Mouse (Mus musculus) adrenal gland, adult (tissue): ENCODE measurements around the gene Rabgap1l.

ENCODE experiments used
- DNase-seq, 2 experiments: peaks; one replicate each; pipeline ENCODE4 v3.0.0; 2022 to 2023; ENCODE audit warnings: low spot score in 1 of 2; ENCODE audit not compliant: inconsistent age in 2 of 2

The Rabgap1l gene

GRCm38 (mm10) chr1:160596948-160597270 is 196.1 kb downstream of the Rabgap1l start:
- no peak for DNase-seq

GRCm38 (mm10) chr1:160596252-160596947 is 196.6 kb downstream of the Rabgap1l start:
- DNase-seq, result no peak

GRCm38 (mm10) chr1:160594576-160594975 is 198.4 kb downstream of the Rabgap1l start:
- no peak for DNase-seq

- DNase-seq, result no peak
These were observed 198.9 kb downstream of the Rabgap1l start for GRCm38 (mm10) chr1:160594066-160594465.

DNA sequence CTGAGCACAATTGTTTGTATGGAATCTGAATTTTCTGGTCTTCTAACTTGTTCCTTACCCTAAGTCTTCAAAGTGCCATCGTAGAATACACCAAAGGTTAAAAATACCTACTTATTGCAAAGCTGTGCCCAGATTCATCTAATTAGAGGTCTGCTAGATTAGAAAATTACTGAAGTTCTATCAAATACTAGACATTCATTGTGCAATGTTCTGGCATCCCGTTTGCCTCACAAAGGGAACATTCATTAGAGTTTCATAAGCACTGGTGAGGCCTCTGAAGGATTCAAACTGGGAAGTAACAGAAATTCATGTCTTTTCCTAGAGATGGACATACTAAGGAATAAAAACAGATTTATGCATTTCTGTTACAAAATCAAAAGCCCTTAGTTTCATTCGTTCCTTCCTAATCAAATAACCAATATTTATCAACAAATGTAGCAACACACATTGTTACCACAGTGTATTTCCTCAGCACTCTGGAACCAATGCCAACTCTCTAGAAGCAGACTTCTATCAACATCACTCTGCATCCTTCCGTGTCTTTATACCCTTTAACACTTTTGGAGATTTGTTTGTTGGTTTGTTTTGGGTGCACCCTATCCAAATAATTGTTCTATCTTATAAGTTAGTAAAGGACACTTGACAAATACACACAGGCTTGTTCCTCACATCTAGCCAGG is 204.0 kb downstream of the Rabgap1l start:
- DNase-seq, result peak in 1 of 2 experiments; percentile 27

DNA sequence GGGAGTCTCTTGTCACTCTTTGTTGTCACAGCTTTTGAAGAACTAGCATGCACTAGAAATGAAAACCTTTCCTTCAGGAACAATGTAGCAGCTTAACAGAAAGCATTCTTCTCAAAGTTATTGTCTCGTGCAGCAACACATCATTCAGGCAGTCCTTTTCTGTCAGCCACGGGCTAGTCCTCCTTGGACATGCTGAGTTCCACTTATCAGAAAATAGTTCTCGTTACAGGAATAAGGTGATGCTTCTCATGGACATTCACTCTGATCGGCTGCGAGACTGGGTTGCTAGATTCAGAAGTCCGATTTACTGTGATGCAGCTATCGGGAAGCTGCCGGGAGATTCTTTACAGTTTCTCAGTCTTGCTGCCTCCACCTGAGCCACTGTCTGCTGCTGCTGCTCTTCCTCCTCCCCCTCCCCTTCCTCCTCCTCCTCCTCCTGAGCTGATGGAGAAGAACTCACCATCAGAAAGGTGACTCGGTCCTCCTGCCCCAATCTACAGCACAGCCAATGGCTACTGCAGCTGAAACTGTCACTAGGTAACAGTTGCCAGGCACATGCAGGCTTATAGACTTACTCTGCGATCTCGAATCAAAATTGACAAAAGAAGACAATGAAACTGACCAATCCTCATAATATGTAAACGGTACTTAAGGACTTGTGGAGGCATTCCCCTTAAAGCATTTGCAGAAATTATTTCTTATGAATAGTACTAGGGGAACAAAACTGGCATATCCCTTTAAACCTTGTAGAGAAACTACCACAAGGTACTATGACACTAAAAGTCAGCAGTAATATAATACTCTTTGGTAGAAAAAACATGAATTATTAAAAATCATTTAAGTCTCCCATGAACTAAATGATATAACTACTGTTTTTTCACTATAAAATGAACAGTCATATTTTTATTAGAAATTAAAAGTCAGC is 213.4 kb downstream of the Rabgap1l start:
- DNase-seq, result no peak

GRCm38 (mm10) chr1:160576124-160576523 is 216.9 kb downstream of the Rabgap1l start:
- DNase-seq, result no peak

GRCm38 (mm10) chr1:160574039-160574438 is 219.0 kb downstream of the Rabgap1l start:
- no peak for DNase-seq

GRCm38 (mm10) chr1:160566458-160566857 is 226.6 kb downstream of the Rabgap1l start:
- no peak for DNase-seq

GRCm38 (mm10) chr1:160561381-160561780 is 231.6 kb downstream of the Rabgap1l start:
- DNase-seq, result peak in 1 of 2 experiments; percentile 44

DNA sequence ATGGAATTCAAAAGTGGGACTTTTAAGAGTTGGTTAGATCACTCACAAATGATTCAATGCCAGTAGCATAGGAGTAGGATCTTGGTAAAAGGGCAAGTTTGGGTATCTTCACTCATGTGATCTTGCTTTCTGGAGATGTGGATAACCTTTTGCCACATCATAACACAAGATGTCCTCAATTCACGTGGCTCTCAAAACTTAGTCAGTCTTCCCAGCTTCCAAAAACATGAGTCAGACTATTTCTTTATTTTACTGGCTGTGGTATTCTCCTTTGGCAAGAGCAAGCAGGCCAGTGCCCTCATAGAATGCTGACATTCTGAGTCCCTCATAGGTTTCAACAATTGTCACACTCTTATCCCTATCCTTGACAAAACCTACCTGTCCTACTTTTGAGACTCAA is 242.4 kb downstream of the Rabgap1l start:
- DNase-seq, result no peak

- no peak for DNase-seq
These were observed 244.8 kb downstream of the Rabgap1l start for GRCm38 (mm10) chr1:160547934-160548876.

GRCm38 (mm10) chr1:160535649-160536048 is 257.4 kb downstream of the Rabgap1l start:
- no peak for DNase-seq

- no peak for DNase-seq
These were observed 258.3 kb downstream of the Rabgap1l start for GRCm38 (mm10) chr1:160534571-160535335.

DNA sequence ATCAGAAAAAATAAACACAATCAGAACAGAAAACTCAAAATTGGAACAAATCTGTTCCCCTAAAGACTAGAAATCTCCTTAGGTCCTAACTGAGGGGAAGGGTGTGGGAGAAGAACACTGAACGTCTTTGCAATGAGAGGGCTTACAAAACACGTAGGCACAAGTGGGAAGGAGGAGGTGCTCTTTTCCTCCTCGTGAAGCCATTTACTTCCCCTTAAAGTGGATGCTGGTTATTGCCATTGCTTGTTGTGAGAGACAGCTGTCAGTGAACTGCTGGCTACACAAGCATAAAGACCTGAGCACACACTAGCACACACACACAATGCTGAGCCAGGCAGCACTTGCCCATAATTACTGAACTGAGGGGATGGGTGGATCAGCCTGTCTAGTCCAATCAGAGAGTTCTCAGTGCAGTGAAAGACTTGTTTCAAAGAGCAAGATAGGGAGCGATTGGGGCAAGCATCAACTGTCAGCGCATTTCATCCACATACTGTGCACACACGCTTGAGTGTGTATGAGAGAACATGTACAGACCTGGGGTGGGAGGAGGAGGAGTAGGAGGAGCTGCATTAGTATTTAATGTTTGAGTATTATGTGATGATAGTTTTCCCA is 259.7 kb downstream of the Rabgap1l start:
- DNase-seq, result no peak

DNA sequence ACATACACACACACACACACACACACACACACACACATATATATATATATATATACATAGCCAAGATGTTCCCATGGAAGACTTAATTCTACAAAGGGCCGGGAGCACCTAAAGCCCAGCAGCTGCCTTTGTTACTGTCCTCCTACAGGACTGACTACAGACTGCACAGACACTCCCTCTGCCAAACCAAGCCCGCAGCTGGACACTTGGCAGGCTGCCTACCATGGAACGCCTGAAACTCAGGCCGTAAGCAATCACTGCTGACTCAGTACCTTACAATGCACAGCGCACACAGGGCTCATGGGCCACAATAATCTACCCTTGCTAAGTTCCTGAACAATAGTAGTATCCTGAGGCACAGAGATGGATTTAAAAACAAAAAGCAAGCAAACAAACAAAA is 261.6 kb downstream of the Rabgap1l start:
- peak; percentile 78 to 89 for DNase-seq

DNA sequence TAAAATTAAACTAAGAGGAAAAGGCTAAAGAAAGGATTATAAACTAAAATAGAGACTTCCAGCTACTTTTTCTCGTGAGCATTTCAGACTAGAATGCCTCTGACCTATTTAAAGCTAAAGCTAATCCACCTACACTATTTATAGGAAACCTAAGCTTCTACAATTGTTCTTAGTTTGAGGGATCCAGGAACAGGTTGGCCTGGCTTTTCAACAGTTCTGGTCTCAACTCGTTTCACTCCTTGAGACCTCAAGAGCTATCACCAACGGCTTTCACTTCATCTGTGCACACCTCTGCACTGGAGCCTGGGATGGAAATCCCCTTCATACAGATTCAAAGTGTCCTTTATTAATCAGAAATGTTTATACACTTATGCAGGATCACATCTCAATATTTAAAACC is 271.1 kb downstream of the Rabgap1l start:
- DNase-seq, result no peak

- DNase-seq, result no peak
These were observed 272.3 kb downstream of the Rabgap1l start for GRCm38 (mm10) chr1:160520665-160521064.

GRCm38 (mm10) chr1:160519896-160520465 is 273.0 kb downstream of the Rabgap1l start:
- no peak for DNase-seq
